Mouse (Mus musculus) layer of hippocampus, adult 18-20 months (tissue): ENCODE data around the gene Socs2. TPM values are rescaled to one million over a fixed set of nuclear protein-coding genes. Genes with fewer than 3 reads are reported as not detected.
"Not testable (repeated sequence)": the region's sequence is repeated elsewhere in the genome, so short reads cannot be mapped to it uniquely, and the experiment has no call there.

Experiments used
- DNase-seq, 2 experiments: peaks; one replicate each; pipeline ENCODE4 v3.0.0; 2022; ENCODE audit warnings: low spot score in 2 of 2
- total RNA-seq, 2 experiments: library from RNA; stranded (reverse); gene quantifications; 2 replicates each; pipeline ENCODE4 v1.2.3; 2021

Gene Socs2
- total RNA-seq, 2 experiments from 2014 or later: 30.6 to 32.9 TPM

DNA sequence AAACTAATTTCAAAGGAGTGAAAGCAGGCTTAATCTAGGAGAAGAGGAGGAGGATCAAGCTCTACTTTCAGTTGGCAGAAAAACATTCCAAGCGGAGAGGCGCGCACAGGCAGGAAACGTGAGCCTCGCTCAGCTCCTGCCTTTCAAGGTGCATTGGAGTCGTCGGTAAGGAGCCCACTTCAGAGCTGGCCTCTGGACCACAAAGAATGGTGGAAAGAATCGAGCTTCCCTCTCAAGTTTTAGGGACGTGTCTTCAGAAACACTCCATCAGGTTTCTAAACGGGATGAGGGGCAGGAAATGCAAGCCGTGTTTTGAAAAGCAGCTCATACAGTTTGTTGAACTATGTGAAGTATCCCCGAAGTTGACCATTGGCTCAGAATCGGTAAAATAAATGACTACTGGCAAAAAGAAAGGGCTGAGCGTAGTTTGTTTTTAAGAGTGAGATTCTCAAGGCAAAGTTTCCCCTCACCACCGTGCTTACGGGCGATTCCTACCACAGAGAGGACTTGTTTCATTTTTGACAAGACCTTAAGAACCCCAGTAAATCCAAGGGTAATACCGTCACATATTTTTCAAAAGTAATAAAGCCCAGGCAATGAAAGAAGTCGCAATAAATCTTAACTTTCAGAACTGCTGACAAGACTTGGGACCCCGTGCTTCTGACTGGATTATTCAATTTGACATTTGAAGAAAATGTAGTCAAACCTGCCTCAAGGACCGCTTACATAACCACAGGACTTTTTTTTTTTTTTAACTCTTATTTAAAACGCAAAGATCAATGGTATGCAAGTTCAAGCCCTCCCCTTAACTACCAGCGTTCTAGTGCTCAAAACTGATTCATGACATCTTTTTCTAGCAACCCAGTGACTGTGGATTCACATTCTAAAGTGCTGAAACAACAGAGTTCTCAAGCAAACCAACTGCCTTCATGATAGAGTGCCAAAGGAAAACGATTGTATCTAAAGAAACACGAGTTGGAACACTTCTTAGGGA, 21.9 kb downstream of the Socs2 start:
- DNase-seq: no peak

DNA sequence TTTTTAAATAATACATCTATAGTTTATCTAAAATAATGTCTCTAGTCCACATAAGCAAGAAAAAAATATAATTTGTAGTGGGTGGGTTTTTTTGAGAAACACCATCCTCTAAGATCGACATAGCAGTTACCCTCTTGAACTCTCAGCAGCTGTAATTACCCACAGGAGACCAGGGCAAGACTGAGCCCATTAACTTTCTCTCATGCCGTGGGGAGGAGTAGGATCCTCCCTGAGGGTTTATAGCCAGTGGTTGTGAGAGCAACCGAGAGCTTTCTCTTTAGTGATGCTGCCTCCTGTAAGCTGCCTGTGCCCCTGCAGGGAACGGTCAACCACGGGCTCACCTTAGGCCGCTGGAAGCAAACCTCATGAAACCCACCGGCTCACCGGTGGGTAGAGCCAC, 24.9 kb downstream of the Socs2 start:
- DNase-seq: no peak

DNA sequence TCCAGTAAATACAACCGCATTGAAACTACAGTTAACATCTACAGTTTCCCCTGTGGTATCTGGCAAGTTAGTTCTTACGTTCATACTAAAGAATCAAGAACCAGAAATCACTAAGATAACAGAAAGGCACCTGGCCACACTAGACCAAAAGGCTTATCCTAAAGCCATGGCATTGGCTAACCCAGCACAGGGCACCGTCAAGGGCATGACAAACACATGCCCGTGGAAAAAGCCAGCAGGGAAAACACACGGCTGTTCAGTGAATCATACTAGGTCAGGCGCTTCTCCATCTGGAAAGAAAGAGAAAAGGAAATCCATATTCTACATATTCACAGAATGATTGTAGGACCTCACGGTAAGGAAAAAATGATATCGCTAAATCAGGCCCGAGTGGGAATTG, 26.1 kb downstream of the Socs2 start:
- DNase-seq: no peak

DNA sequence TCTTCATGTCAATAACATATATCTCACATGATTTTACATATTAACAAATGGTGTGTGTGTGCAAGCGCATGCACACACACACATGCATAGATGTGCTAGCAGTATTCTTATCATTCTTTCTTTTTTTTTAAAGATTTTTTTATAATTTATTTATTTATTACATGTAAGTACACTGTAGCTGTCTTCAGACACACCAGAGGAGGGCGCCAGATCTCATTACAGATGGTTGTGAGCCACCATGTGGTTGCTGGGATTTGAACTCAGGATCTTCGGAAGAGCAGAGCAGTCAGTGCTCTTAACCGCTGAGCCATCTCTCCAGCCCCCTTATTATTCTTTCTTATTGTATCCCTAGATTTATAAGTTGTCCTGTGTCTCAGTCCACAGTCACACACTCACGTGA, 27.2 kb downstream of the Socs2 start:
- not testable (repeated sequence) for DNase-seq

DNA sequence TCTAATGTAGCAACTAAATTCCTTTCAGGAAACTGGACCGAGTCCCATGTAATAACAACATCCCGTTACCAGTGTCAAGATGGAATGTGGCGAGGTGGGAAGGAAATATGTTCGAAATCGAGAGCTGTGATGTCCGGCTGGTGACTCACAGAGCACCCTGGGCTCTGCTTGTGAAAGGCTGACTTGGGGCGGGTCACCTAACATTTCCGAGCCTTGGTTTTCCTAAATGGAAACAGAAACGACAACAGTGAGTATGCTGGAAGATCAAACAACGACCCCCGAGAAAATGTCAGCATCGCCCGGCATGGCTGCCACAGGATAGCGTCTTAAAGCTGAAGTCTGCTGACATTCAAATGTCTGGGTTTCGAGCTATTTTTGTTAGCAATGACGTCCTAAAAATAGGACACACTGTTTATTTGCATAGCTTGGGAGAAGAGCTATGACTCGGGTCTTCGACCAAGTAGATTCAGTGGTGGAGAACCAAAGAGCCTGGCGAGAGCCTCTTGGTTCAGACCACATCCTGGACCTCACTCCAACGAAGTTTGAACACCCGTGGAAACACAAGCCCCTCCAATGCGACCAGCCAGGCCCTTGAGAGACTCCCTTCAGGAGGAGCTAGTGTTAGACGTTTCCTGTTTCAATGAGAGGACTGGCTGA, 28.0 kb downstream of the Socs2 start:
- DNase-seq: no peak

DNA sequence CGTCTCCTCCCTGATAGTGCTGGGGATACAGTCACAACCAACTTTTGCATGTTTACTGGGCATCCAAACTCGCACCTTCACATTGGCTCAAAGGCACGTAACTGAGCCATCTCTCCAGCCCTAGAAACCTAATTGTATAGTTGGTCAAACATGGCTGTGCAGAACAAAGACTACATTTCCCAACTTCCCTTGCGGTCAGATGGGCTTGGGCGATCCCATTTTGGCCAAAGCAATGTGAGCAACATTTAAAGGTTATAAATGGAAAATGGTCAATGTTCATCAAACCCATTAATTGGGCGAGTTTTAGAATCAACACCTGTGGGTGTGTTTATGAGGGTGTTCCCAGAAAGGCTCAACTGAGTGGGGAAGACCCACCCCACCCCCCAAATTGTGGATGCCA, 30.5 kb downstream of the Socs2 start:
- no peak for DNase-seq

DNA sequence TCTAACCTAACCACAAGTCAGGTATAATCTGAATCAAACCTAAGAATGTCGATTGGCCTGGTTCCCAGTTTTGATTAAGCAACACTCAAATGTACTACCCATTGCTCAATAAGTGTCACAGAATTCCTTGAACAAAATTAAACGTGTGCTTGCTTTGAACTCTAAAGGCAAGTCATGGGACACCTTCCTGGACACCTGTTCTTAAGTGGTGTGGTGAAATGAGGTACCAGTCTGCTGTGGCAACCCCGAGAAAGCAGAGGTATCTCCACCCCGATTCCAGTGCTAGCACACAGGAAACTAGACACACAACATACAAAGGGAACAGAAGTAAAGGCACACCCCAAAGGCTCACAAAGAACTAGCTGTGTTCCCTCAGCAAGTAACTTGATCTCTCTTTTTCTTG, 31.2 kb downstream of the Socs2 start:
- DNase-seq: no peak

DNA sequence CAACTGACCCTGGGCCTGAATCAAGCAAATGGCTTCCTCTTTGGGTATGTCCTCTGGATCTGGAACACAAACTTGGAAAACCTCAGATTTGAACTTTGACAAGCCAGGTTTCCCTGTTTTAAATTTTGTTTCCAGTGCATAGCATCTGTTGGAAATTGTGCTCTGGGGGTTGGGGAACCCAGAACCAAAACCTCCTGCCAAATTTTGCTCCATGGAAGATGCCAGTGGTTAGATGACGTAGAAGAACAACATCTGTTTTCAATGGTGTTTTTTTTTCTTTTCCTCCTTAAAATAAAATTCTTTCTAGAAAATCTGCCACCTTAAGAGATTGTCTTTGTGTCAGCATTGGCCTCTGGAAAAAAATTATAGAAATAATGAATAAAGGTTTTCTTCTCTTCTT, 31.9 kb downstream of the Socs2 start:
- no peak for DNase-seq

DNA sequence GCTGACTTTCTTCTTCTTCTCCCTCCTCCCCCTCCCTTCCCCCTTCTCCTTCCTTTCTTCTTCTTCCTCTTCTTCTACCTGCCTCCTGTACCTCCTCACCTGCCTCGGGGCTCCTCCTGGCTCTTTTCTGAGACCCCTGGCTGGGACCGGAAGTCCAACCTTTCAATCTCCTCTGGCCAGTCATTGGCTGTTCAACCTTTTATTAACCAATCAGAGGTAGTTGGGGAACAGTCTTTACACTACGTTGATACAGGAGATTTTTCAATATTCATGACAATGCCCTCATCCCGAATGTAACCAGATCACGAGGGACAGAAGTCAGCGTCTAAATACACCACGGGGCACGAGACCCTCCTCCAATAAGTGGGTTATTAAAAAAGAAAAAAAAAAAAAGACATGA, 32.5 kb downstream of the Socs2 start:
- DNase-seq: no peak

DNA sequence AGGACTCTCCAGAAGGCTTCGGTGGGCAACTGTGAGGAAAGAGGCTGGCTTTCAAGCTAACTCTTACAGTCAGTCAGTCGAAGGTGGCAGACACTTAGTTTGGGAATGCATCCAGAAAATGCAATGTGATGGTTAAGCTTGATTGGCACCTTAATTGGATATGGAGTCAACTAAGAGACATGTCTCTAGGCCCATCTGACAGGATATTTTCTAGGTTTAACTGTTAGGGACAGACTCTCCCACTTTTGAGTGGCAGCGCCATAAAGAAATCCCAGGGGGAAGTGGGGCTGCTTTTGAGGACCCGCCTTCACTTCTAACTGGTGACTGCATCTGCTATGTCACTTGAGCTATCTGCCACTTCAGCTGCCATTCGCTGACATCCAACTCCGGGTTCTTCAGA, 43.6 kb downstream of the Socs2 start:
- no peak for DNase-seq

DNA sequence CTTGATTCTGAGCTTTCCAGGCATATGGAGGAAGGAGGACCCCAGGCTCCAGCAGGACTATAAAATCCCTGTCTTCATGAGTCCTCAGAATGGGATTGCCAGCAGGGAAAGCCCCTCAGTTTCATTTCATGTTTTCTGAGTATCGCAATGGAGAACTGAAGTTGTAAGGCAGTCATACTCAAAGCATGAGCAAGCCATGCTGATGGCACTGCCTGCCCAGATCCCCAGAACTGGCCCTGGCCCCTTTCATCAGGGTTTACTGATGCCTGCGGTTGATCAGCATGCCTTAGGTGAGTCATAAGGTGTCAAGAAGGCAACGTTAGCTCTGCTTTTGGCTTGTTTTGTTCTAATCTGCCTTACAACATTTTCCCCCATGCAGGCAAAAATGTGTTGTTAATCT, 45.0 kb downstream of the Socs2 start:
- DNase-seq: no peak

DNA sequence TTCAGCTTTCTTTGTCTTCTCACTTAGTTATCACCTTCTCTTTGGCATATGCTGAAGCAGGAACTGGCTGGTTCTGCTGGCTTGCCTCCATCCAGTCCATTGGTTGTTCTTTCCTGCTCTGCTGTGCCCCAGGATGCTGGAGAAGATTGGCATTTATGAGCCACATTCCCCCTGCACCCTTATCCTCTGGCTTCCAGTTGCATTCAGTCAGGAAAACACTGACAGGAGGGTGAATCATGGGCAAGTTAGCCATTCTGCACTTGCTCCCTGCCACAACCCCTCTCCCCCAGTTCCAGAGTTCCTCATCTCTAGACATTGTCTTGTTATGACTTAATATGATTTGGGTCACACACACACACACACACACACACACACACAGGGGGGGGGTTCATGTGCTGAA, 47.8 kb downstream of the Socs2 start:
- DNase-seq: no peak

DNA sequence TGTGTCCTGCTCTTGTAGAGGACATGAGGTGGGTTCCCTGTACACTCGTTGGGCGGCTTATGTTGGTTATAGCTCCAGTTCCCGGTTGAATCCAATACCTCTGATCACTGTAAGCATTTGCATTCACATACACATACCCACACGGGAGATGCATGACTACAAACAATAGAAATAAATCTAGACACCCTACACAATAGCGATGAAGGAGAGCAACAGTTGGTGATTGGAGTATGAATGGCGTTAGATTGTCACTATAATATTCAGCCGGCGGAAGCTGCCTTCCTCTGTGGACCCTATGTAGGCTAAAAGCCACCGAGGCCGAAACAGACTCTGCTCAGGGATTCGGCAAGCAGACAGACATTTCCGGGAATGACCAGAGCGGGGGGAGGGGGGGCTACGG, 48.8 kb downstream of the Socs2 start:
- DNase-seq: no peak

DNA sequence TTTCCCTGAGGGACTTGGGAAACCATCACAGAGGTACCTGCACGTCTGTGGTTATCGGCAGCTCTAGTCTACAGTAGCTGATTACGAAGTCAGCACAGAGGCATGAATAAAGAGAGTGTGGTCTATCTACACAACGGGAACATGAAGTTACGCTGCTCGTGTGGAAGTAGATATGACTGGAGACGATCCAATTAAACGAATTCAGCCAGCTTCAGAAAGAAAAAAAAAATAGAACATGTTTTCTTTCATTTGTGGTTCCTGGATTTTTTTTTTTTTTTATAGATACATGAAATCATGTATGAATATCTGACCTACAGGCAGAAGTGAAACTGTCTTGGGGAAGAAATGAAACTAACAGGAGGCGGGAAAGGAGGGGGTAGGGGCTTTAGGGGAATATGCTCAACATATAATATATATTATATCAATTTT, 49.3 kb downstream of the Socs2 start:
- no peak for DNase-seq

DNA sequence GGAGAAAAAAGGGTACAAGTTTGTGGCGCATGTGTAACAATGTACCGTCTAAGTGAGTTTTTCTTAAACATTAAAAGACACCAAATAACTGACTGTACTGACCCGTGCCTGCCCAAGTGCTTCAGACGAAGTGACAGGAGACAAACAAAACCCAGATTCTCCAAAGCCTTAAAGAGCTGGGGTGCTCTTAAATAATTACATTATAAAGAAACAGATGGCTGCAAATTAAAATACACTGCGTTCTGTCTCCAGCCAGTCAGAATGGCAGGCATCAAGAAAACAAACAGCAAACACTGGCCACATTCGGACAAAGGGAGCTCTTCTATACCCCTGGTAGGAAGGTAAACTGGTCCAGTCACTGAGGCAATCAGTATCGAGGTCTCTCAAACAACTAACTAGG, 49.7 kb downstream of the Socs2 start:
- no peak for DNase-seq

DNA sequence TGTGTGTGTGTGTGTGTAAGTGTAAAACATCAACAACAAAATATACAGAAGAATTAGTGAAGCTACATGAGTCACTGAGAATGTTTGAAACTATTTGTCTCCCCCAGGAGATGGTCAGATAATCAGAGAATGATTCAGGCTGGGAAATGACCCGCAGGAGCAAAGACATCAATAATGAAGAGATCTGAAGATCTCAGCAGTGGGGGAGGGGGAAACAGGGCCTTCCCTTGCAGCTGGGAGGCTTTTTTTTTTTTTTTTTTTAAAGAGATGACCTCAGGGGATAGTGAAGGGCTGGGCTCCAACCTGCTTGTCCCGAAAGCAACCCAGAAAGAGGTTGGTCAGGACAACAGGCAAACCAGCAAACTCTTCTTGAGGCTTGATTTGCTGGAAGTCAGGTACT, 54.7 kb downstream of the Socs2 start:
- no peak for DNase-seq

DNA sequence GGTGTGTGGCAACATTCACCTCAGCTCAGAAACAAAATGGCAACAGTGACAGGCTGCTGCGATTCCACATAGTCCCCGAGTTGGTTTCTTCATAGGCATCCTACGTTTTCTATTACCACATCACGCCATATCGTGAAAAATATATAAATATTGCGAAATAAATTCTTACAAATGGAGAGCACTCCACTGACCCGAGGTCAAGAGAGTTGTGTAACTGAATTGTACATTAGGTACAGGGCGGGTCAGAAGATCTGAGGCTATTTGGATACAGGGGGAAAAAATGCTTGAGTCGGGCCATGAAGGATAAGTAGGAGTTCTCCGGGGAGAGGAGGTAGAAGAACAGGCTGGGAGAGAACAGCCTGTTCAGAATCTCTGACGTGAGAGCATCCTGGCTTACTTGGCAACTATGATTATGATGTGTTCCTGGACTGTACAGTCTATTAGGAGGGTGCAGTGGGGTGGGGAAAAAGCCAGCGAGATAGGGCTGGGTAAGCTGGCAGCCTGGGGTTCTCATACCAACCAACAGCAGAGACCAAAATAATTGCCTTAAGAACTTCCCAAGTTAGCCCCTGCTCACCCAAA, 55.6 kb downstream of the Socs2 start:
- no peak for DNase-seq

DNA sequence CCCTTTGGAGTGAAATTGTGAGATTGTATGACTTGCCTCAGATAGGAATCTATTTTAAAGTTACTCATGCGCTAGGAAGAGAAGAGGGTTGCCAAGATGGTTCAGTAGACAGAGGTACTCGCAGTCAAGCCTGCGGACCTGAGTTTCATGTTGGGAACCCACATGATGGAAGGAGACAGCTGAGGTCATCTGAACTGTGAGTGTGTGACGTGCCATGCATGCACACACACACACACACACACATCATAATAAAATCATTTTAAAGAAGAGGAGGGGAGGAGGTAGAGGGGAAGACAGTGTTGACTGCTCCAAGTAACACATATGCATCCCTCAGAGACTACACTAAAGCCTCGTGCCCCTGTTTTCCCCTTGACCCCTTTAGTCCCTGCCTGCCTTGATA, 56.9 kb downstream of the Socs2 start:
- DNase-seq: no peak

DNA sequence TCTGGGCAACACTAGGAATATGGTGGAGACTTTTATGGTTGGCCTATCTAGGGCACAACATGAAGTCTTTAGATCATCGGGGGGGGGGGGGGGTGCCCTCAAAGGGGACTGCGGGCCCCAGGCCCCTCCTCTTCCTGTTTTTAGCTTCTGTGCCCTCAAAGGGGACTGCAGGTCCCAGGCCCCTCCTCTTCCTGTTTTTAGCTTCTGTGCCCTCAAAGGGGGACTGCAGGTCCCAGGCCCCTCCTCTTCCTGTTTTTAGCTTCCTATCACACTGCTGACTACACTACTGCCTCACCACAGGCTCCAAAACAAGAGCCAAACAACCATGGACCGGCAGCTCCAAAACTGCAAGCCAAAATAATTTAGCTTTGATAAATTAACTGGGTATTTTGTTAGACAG, 59.3 kb downstream of the Socs2 start:
- DNase-seq: no peak

DNA sequence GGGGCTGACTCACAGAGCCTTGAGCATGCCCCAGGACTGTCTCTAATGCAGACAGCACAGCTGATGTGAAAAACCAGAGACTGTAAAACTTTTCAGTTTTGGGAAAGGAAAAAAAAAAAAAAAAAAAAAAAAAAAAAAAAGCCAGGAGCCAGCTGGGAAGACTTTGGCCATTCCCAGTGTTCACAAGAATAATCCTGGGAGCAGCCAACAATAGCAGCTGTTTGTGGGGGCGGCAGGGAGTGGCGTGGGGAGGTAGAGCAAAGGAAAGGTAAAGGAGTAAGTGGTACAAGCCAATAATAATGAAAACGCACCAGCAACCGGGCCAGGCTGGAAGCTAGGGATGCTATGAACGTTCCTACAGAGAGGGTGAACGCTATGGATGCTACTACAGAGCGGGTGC, 60.3 kb downstream of the Socs2 start:
- no peak for DNase-seq

DNA sequence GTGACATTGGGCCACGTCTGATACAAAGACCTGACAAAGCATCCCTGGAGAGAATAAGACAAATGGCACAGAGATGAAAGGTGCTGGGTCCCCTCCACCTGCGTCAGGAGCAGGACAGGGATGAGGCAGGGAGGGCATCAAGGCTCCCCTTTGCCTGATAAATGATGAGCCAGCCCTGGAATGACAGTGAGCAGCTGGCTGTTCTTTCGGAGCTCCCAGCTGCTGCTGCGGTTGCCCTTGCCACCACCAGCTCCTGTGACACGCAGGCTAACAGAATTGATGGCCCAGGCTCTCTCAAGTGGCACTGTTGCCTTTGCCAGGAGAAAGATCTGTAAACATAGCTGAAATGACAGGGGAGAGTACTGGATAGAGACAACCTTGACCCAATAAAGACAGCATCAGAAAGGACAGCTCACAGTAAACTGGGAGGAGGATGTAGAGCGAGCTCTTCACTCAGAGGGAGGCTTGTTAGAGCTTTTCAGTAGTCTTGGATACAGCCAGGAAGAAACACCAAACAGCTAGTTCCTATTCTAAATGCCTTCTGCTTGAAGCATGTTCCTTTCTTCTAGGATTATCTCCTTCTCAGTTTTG, 61.2 kb downstream of the Socs2 start:
- DNase-seq: no peak

DNA sequence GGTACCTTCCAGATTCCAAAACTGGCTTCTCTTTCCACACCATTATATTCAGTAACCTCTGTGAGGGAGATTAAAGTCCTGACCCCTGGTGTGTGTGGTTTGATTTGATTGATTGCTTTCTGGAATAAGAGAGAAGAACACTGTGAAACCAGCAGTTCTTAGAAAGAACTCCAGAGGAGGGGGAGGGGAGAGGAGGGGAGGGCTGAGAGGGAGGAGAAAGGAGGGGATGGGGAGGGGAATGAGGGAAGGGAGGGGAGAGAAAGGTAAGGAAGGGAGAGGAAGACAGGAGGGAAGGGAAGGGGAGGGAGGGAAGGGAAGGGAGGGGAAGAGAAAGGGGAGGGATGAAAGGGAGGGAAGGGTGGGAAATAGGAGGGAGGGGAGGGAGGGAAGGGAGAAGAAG, 62.3 kb downstream of the Socs2 start:
- DNase-seq: no peak
